Mouse (Mus musculus) spleen, postnatal 14 days (tissue): Measurements from ENCODE around the gene Grin2d.

ENCODE experiments used
- DNase-seq, 2 experiments: peaks; one replicate each; pipeline ENCODE4 v3.0.0; 2021 to 2022; ENCODE audit warnings: low spot score in 2 of 2

Gene Grin2d

GRCm38 (mm10) chr7:45856950-45857901, 21.0 kb downstream of the Grin2d start:
- no peak for DNase-seq

GRCm38 (mm10) chr7:45853089-45853488, 25.1 kb downstream of the Grin2d start:
- DNase-seq: no peak

GRCm38 (mm10) chr7:45850661-45851060, 27.5 kb downstream of the Grin2d start:
- no peak for DNase-seq

DNA sequence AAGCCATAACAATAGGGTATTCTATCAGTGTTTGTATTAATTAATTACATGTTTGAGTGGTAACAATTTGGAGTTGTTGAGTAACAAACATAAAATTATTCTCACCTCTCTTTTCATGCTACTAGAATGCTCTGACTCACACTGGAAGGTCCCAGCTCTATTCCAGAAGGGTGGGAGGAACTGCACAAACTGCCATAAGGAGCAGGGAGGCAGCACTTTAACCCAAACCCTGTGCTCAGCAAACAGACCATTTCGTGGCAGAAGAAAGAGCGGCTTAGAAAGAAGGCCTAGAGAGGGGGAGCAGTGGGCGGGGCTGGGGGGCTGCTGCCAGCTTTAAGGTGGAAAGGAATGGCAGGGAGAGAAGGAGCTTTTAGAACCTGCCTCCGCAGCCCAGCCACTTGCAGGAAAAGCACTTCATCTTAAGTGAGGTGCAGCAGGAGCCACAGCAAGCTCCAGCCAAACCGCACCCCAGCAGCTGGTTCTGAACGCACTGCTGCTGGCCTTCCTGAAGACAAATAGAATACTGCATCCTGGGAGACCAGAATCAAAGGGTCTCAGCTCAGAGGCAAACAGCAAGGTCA, 29.6 kb downstream of the Grin2d start:
- no peak for DNase-seq

DNA sequence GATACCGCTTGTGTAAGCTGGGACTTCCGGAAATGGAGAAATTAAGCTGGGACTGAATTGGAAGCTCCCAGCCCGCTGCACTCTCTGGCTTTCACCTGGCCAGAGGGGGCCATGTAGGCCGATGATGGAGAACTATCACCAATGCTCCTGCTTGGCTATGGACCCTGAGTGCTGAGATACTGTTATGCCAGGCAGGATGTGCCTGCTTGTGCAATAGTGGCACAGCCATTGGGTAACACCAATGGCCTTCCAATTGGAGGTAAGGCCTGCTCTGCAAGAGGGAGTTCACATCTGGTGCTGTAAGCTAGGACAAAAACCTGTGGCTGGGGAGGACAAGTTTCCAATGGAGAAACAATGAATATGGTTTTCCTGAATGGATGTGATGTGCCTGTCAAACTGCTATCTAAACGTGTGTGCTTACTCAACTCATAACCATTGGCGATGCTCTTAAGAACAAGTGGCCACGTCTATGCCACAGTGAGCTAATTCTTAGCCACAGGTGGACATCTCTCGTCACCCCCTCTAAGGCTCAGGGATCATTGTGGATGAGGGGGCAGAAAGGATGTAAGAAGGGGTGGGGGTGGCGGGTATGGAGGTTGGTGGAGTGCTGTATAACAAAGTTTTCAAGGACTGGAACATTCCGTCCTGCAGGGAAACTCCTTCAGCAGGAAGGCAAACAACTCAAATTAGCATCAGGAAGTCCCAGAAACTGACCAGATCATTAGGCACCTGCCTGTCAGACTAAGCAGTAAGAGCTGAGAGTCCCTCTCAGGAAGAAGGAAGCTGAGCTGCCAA, 35.0 kb downstream of the Grin2d start:
- DNase-seq: no peak

GRCm38 (mm10) chr7:45833924-45834323, 44.3 kb downstream of the Grin2d start:
- no peak for DNase-seq

DNA sequence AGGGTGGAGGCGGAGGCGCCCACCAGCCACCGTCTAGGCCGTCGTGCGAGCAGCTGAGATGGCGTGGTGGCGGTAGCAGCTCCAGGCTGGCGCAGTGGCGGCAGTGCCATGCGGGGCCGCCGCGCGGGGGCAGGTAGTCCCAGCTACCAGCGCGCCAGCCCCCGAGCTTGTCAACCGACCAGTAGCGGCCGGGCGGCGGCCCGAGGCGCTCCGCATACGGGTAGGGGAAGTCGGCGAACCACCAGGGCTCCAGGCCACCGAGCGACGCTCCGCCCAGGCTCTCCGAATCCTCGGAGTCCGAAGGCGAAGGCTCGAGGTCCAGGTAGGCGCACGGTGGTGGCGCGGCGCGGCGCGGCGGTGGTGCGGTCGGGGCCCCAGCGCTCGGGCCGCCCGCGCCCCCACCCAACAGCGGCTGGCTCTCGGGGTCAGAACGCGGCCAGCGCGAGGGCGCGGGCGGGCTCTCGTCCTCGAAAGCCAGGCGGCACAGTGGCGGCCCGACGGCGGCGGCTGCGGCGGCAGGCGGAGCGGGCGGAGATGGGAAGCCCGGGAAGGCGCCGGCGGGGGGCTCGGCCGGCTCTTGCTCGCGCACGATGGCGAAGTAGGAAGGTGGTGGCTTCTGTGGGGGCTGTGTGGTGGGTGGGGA, 44.9 kb downstream of the Grin2d start:
- no peak for DNase-seq

DNA sequence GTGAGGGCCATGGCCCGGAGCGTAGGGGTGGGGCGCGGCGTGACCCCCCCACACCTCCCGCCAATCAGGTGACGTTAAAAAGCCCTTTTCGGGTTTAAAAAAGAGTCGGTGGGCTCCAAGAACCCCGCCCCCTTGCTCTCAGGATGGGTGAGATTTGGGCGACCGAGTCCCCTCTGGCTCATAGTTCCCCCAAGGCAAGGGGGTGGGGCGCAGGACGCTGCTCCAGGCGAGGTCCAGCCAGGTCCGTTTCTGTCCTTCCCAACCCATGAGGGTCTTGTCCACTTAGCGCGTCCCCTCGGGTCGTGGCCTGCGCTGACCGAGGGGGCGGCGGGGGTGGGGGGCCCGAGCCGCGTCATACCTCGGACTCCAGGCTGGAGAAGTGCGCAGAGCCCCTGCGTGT, 45.8 kb downstream of the Grin2d start:
- DNase-seq: no peak

DNA sequence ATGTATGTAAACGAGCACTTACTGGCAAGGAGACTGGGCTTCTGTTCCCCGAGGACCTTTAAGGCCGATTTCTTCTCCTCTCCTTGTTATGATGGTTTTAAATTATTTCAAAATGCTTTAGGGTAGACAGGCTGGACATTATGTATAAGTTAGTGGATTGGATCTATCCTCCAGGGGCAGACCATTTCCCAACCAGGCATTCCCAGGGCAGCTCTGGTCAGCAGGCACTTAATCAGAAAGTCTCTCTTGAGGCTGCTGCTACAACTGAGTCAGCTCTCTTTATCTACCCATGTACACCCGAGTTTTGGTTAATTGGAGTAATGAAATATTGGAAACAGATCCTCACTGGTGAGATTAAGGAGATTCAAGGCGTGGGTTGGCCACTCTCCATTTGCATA, 47.1 kb downstream of the Grin2d start:
- DNase-seq: no peak

- DNase-seq: peak; percentile 51 to 68
These were observed 47.6 kb downstream of the Grin2d start, which contains the start of gene Grwd1 for GRCm38 (mm10) chr7:45830427-45831127. Gene Grwd1, minus strand, starts transcription at chr7:45830944.

- no peak for DNase-seq
These were observed 51.5 kb downstream of the Grin2d start for GRCm38 (mm10) chr7:45826631-45827030.

- no peak for DNase-seq
These were observed 53.6 kb downstream of the Grin2d start, which contains the start of gene Kcnj14 for GRCm38 (mm10) chr7:45824598-45824997. Gene Kcnj14, minus strand, starts transcription at chr7:45824782.

DNA sequence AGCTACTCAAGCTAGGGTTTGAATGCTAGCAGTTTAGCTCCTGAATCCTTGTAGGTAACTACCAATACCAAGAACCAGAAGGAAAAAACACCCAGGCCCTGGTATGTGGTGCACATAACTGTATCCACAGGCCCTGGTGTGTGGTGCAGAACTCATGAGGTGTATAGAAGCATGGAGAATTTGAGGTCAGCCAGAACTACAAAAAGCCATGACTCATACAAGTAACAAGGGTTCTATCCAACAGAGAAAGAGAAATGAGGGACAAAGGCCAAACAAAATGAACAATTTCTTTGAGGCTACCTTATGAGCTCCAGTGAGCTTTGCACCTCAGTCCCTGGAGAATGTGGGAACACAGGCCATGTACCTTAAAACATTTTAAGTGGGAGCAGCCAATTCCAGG, 57.3 kb downstream of the Grin2d start:
- no peak for DNase-seq

- no peak for DNase-seq
These were observed 58.3 kb downstream of the Grin2d start for GRCm38 (mm10) chr7:45819843-45820242.

- DNase-seq: no peak
These were observed 62.2 kb downstream of the Grin2d start for GRCm38 (mm10) chr7:45815984-45816351.

GRCm38 (mm10) chr7:45815323-45815983, 62.7 kb downstream of the Grin2d start:
- no peak for DNase-seq

GRCm38 (mm10) chr7:45814841-45815240, 63.3 kb downstream of the Grin2d start:
- DNase-seq: no peak

- peak; percentile 95 to 99 for DNase-seq
These were observed 64.1 kb downstream of the Grin2d start, which contains the start of gene Cyth2 for GRCm38 (mm10) chr7:45813787-45814779. Gene Cyth2, minus strand, starts transcription at chr7:45814581.

DNA sequence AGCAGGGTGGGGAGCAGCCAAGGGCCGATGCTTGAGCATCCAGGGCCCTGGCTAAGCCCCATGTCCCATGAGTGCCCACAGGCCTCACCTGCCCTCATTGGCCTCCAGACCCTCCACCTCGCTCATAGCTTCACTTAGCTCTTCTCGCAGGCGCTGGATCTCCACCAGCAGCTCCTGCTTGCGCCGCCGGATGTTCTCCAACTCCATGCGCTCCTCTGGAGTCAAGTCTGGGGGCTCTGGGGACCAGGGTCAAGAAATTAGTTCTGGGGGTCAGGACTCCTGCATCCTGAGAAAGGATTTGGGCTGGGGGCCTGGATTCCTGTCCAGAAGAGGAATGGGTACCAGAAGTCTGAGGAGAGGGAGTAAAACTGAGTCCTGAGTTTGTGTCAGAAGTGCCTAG, 65.3 kb downstream of the Grin2d start:
- no peak for DNase-seq
